Mouse (Mus musculus) CH12.LX (cell line): ENCODE data around the gene Dscaml1.

ENCODE experiments used
- HCFC1 ChIP-seq: IDR thresholded peaks from 2 replicates; pipeline ENCODE4 v1.6.1; 2012; ENCODE audit warnings: low read depth, mild to moderate bottlenecking, inconsistent platforms, low read length, improper control_type of control experiment
- KAT2A ChIP-seq: IDR thresholded peaks from 2 replicates; pipeline ENCODE4 v1.6.1; 2012; ENCODE audit warnings: low read length, improper control_type of control experiment, inconsistent platforms; ENCODE audit not compliant: insufficient replicate concordance
- MAZ ChIP-seq: IDR thresholded peaks from 2 replicates; pipeline ENCODE4 v1.6.1; 2012; ENCODE audit warnings: low read depth, mild to moderate bottlenecking, inconsistent platforms, low read length, improper control_type of control experiment, moderate library complexity
- ZKSCAN1 ChIP-seq: IDR thresholded peaks from 2 replicates; pipeline ENCODE4 v1.6.1; 2012; ENCODE audit warnings: low read depth, inconsistent platforms, low read length, improper control_type of control experiment, borderline replicate concordance

- TF ChIP-seq HCFC1, result no peak
- no peak for TF ChIP-seq MAZ
- no peak for TF ChIP-seq ZKSCAN1
- no peak for TF ChIP-seq KAT2A
These were observed 119.7 kb downstream of the Dscaml1 start for GRCm38 (mm10) chr9:45546024-45546638.
